Mouse (Mus musculus): ENCODE measurements around the gene Mier3. TPM values are rescaled to one million over a fixed set of nuclear protein-coding genes. Genes with fewer than 3 reads are reported as not detected.
A peak's percentile ranks its signal among the peaks of the same experiment; 100 is the strongest.
"Not testable (repeated sequence)": the region's sequence is repeated elsewhere in the genome, so short reads cannot be mapped to it uniquely, and the experiment has no call there.

Gene Mier3
- total RNA-seq, 2 experiments from 2014 or later: 20.5 to 21.7 TPM

- peak in 1 of 2 experiments; percentile 53 for DNase-seq
- intact Hi-C loops (cut with DNase I): loop anchor here (5.0 kb wide), 2 partner anchors 36 to 224 kb away; no protein-coding TSS in a partner anchor
Measured at GRCm38 (mm10) chr13:111686522-111687284, 5.9 kb downstream of the Mier3 start.

GRCm38 (mm10) chr13:111687285-111687781 lies 6.6 kb downstream of the Mier3 start:
- DNase-seq: peak; percentile 77 to 84
- intact Hi-C loops (cut with DNase I): loop anchor here (5.0 kb wide), 2 partner anchors 35 to 225 kb away; no protein-coding TSS in a partner anchor

GRCm38 (mm10) chr13:111703396-111703795 lies 22.6 kb downstream of the Mier3 start:
- DNase-seq: no peak
- intact Hi-C loops (cut with DNase I): no loop called here

DNA sequence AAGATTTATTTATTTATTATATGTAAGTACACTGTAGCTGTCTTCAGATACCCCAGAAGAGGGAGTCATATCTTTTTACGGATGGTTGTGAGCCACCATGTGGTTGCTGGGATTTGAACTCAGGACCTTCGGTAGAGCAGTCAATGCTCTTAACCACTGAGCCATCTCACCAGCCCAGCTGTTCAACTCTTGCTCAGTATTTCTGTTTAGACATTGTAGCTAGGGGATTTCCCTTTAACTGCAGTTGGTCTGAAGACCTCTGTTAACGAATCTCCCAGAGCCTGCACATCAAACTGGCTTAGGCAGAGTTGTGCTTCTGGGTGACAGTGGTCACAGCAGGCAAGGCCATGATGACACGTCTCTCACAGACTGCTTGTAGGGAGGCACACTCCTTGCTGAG lies 23.2 kb downstream of the Mier3 start:
- DNase-seq; intact Hi-C loops (cut with DNase I): not testable (repeated sequence)

DNA sequence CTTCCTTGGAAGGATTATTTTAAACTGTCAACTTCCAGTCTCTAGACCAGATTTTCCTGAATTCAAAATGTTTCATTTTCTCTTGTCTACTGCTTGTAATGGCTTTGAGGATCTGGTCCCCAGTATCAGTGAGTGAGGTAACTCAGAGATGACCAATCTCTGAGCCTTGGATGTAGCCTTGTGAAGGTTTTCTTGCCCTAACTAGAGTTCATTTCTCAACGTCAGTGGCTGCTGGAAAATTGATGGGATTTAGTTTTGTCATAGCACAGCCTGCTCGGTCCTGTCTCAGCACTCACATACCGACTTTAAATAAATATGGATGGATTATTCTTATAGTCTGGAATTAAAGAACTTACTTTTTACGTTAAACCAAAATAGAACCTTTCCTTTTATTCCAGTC lies 29.8 kb downstream of the Mier3 start:
- no peak for DNase-seq
- intact Hi-C loops (cut with DNase I): no loop called here

- DNase-seq: no peak
- intact Hi-C loops (cut with DNase I): loop anchor here (5.0 kb wide), 1 partner anchor 32 kb away; no protein-coding TSS in a partner anchor
Measured at GRCm38 (mm10) chr13:111719726-111720125, 38.9 kb downstream of the Mier3 start.

- intact Hi-C loops (cut with DNase I): loop anchor here (2.0 to 5.0 kb wide), 2 partner anchors 37 to 234 kb away; partner anchors contain the start of gene Gpbp1
- DNase-seq: no peak
Measured at GRCm38 (mm10) chr13:111724811-111725164, 44.0 kb downstream of the Mier3 start.

DNA sequence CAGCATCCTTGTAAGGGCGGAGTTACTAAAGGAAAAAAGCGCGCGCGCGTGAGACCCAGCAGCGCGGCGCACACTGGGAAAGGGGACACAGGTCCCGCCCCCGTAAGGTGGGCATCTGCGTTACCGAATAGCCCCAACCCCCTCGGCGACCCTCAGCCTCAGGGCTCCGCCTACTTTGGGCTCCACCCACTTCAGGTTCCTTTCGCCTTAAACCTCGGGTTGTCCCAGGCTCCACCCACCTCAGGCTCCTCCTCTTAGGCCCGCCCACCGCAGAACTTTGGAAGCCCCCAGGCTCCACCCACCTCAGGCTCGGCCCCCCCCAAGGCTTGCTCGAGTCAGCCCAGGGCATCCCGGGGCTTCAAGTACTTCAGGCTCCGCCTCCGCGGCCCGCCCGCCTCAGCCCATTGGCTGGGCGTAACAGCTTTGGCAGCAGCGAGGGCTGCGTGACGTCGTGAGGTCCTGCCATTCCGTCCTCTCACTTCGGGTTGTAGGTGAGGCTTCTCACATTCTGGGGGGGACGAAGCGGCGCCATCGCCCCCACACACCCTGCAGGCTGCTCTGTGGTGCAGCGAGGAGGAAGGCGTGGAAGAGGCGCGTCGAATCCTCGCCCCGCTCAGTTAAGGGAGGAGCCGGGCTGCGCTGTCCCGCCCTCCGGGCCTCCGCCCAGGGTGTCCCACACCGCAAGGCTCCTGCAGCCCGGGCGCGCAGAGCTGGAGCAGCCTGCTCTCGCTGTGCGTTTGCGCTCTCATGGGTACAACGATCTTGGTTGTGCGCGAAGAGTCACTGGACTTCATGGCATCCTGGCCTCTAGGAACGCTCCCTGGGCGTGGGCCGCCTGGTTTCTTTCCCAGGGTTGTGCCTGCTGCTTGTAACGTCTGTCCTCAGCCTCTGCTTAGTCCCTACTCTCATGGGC lies 44.6 kb downstream of the Mier3 start:
- peak; percentile 97 to 98 for DNase-seq
- intact Hi-C loops (cut with DNase I): loop anchor here (2.0 kb wide), 2 partner anchors 15 to 235 kb away; partner anchors contain the start of gene Gpbp1

GRCm38 (mm10) chr13:111726898-111727297 lies 46.1 kb downstream of the Mier3 start:
- intact Hi-C loops (cut with DNase I): loop anchor here (1.0 to 2.0 kb wide), 2 partner anchors 14 to 232 kb away; no protein-coding TSS in a partner anchor
- DNase-seq: no peak

- DNase-seq: no peak
- intact Hi-C loops (cut with DNase I): loop anchor here (2.0 to 10.0 kb wide), 4 partner anchors 15 to 1357 kb away; no protein-coding TSS in a partner anchor
Measured at GRCm38 (mm10) chr13:111741204-111741990, 60.6 kb downstream of the Mier3 start.

DNA sequence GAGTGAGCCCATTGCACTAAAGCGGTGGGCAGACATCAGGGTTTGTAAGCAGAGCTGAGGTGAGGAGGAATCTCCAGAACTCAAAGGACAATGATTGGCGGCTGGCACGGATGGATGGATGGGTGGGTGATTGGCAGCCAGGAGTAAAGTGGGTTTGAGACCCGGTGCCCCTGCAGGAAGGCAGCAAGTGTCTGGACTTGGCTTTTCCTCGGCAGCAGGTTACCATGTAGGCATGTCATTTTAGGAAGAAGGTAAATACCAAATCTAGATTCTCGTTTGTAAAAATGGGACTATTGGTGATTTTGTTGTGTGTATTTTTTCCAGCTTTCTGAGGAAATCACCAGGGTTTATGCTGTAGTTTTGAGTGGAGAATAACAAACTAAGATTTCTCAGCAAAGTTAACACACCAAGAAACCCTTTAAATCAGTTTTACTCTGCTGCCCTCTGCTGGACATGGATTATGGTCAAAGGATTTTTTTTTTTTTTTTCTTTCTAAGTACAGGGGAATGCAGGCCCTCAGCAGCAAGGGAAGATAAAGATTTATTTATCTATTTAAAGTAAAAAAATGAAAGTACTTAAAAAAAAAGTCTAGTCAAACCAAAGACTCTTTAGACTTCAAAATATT lies 61.3 kb downstream of the Mier3 start:
- intact Hi-C loops (cut with DNase I): loop anchor here (1.0 to 10.0 kb wide), 5 partner anchors 15 to 1357 kb away; no protein-coding TSS in a partner anchor
- peak; percentile 70 to 85 for DNase-seq

DNA sequence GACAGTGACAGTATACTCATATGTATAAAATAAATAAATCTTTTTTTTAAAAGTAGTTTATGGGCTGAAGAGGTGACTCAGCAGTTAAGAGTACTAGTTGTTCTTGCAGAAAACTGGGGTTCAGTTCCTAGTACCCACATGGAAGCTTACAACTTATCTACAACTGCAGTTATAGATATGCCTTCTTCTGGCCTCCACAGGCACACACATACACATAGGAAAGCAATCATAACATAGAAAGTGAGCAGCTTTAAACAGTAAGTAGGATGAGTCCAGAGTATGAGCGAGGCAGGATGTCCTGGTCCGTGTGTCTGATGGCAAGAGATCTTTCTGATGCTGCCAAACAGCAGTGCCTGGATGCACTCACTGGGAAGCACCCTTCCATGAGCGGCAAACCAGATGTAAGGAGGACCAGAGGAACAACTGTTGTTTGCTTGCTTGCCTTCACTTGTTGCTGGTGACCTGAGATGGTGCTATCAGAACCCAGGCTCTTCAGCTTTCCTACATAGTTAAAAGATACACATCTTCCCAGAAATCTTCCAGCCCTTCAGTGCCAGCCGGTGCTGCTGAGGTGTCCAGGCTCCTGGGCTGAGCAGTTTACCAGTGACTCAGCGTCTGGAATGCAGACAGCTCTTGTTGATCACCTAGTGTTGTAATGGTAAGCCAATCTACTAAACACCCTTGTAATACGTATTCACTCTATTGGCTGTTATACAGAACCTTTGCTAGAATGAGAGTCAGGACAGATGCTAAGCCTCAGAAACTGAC lies 63.6 kb downstream of the Mier3 start:
- DNase-seq: no peak
- intact Hi-C loops (cut with DNase I): loop anchor here (1.0 to 10.0 kb wide), 3 partner anchors 172 to 1360 kb away; no protein-coding TSS in a partner anchor

DNA sequence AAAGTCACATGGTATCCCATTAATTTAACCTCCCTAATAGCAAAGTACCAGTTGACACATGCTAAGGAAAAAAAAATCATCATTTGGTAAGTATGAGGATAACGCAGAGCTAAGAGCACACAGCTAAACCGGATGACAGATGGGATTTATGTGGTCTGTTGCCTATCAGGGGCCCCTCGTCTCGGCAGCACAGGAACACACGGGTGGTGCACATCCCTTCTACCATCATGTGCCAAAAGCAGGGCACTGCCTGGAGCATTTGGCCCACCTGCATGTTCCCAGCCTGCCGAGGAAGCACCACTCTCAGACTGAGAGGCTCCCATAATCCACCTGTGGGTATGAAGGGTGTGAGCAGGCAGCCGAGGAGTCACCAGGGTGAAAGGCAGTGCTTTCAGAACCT lies 64.4 kb downstream of the Mier3 start:
- intact Hi-C loops (cut with DNase I): loop anchor here (10.0 kb wide), 1 partner anchor 1360 kb away; no protein-coding TSS in a partner anchor
- DNase-seq: no peak

GRCm38 (mm10) chr13:111746831-111747230 lies 66.1 kb downstream of the Mier3 start:
- intact Hi-C loops (cut with DNase I): loop anchor here (10.0 kb wide), 1 partner anchor 1362 kb away; no protein-coding TSS in a partner anchor
- DNase-seq: no peak

GRCm38 (mm10) chr13:111748301-111749062 lies 67.7 kb downstream of the Mier3 start:
- intact Hi-C loops (cut with DNase I): loop anchor here (10.0 kb wide), 1 partner anchor 1364 kb away; no protein-coding TSS in a partner anchor
- DNase-seq: no peak

- intact Hi-C loops (cut with DNase I): no loop called here
- no peak for DNase-seq
Measured at GRCm38 (mm10) chr13:111753321-111753720, 72.5 kb downstream of the Mier3 start.

DNA sequence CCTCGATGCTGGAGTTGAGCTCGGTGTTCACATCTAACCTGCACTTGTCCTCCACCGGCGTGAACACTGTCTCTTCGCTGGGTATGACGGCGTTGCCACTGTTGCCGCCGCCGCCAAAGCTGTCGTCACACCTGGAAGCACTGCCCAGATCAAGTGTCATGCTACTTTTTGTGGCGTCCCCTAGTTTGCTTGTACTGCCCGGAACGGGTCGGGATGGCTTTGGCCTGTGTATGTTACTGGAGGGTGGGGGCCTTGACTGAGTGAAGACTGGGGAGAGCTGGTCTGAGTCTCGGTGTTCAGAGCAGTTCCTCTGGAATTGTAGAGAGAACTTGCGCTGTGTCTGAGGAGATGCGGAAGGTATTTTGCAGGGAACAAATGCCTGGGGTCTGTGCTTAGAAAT lies 74.6 kb downstream of the Mier3 start:
- DNase-seq: no peak
- intact Hi-C loops (cut with DNase I): no loop called here

DNA sequence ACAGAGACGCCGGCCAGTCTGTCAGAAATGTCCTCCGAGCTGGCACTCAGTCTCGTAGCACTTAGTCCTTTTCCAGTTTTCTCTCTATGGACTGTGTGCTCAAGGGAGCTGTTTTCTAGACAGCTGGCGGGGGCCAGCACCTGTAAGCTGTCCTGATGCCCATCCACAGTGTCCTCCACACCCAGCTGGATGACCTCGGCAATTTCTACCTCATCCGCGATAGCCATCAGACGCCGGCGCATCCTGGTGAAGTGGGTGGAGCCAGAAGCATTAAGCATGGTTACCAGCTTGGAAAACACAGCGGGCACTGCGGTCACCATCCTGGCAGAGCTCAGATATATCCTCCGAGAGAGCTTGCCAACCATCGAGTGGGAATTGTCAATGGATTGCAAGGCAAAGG lies 75.2 kb downstream of the Mier3 start:
- intact Hi-C loops (cut with DNase I): no loop called here
- no peak for DNase-seq
